Comparison of ENCODE assay signal across 19 mouse cellular contexts in genomic region chr15:100109916-100110315, GRCm38 (mm10).
"Had no signal": no experiment of that assay in that cellular context is flagged by ENCODE, and none has a peak within 500 bp of the region (broad histone marks: within the 10 kb centered on the region; RNA-seq: fewer than 3 reads in every experiment).

No protein-coding gene starts in this region.

- H3K36me3 ChIP-seq: intestine, embryonic 15.5 days; kidney, embryonic 15.5 days; limb, embryonic 15.5 days; liver, embryonic 15.5 days; midbrain, embryonic 10.5 days; midbrain, embryonic 15.5 days; neural tube, embryonic 13.5 days; stomach, embryonic 15.5 days had no signal

- ATAC-seq: intestine, embryonic 15.5 days; midbrain, embryonic 15.5 days had no signal

- DNase-seq: kidney, adult 2 months; kidney, postnatal 14 days; layer of hippocampus, adult 9-11 months; layer of hippocampus, postnatal 36 days; lung, embryonic 14.5 days; lung, postnatal 10 days; lung, postnatal 4 days; retina, postnatal 1 day; right cerebral cortex, postnatal 4 days; spleen, adult 18-20 months; thymus, postnatal 36 days had no signal

- H3K4me3 ChIP-seq: intestine, embryonic 15.5 days; kidney, embryonic 15.5 days; limb, embryonic 15.5 days; liver, embryonic 15.5 days; midbrain, embryonic 10.5 days; midbrain, embryonic 15.5 days; neural tube, embryonic 13.5 days; stomach, embryonic 15.5 days had no signal

- H3K27me3 ChIP-seq: intestine, embryonic 15.5 days; kidney, embryonic 15.5 days; limb, embryonic 15.5 days; liver, embryonic 15.5 days; midbrain, embryonic 15.5 days; neural tube, embryonic 13.5 days; stomach, embryonic 15.5 days had no signal

- H3K9ac ChIP-seq: intestine, embryonic 15.5 days; kidney, embryonic 15.5 days; limb, embryonic 15.5 days; liver, embryonic 15.5 days; lung, embryonic 14.5 days; midbrain, embryonic 15.5 days; neural tube, embryonic 13.5 days; stomach, embryonic 15.5 days had no signal

- H3K4me2 ChIP-seq: intestine, embryonic 15.5 days; kidney, embryonic 15.5 days; limb, embryonic 15.5 days; liver, embryonic 15.5 days; lung, embryonic 14.5 days; midbrain, embryonic 15.5 days; neural tube, embryonic 13.5 days; stomach, embryonic 15.5 days had no signal

- H3K27ac ChIP-seq: intestine, embryonic 15.5 days; kidney, embryonic 15.5 days; limb, embryonic 15.5 days; liver, embryonic 15.5 days; midbrain, embryonic 10.5 days; midbrain, embryonic 15.5 days; neural tube, embryonic 13.5 days; stomach, embryonic 15.5 days had no signal

- H3K9me3 ChIP-seq: intestine, embryonic 15.5 days; kidney, embryonic 15.5 days; limb, embryonic 15.5 days; liver, embryonic 15.5 days; midbrain, embryonic 10.5 days; midbrain, embryonic 15.5 days; neural tube, embryonic 13.5 days; stomach, embryonic 15.5 days had no signal
